Mouse (Mus musculus) lung, postnatal 4 days (tissue): Measurements from ENCODE around the gene Slc8a1.

ENCODE experiments used
- DNase-seq, 2 experiments: peaks; one replicate each; pipeline ENCODE4 v3.0.0; 2021

Slc8a1 gene

DNA sequence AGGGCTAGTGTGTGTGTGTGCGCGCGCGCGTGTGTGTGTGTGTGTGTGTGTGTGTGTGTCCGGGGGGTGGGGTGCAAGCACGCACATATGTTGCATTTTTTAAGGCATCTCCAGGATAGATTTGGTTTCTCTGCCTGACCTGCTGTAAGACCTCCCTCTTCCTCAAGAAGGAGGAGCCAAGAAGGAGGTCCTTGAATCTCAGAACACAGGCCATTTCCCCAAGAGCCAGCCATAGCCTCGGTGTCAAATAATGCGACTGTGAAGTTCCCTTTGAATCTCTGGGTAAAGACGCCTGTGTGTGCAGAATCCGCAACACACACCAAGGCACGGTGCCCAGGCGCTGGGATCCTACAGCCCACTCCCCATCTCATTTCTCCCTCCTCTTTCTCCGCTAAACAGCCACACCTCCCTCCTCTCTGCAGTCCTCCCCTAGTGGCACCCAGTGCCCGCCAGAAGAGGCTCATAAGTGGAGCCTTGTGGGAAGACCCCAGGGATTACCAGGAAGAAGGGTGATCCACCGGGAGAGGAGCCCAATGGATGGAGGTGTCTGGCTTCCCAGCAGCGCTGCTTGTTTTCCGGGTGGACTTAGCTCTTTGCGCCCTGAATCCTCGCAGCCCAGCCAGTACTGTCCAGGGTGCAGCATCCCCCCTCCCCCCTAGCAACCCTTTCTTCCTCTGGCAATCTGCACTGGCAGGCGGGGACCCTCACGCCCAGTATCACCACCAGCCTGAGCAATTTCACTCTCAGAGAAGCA, 68.9 kb downstream of the Slc8a1 start:
- peak; percentile 51 to 53 for DNase-seq

DNA sequence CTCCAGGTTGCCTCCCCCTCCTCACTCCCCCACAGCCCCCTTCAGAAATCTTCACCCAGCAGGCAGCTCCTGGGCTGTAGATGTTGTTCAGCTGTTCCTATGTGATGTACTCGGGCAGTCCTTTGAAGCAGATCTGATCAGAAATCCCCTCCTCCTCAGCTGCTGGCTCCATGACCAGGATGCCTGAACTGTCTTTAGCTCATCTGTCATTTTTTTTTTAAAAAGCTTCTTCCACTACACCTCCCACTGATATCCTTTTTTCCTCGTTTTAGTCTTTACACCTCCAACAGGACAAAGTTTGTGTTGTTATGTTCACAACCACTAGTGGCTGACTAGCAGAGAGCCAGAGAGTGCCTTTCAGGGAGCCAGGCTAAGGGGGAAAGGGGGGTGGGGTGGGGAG, 69.7 kb downstream of the Slc8a1 start:
- no peak for DNase-seq

DNA sequence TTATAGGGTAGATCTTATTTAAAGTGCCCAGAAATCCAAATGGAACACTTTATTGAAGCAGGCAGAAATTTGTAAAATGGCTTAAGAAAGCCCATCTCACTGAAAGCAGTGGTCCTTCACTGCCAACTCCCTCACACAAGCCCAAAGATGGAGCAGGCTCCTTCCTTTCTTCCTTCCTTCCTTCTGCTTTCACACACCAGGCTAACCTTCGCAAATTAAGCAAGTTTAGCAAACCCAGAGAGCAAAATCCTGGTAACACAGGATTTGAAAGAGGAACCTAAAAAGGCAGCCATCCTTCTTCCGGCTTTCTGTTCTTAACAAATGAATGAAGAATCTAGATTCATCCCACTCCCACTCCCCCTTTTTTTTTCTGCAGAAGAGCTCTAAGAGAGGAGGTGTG, 70.2 kb downstream of the Slc8a1 start:
- no peak for DNase-seq

DNA sequence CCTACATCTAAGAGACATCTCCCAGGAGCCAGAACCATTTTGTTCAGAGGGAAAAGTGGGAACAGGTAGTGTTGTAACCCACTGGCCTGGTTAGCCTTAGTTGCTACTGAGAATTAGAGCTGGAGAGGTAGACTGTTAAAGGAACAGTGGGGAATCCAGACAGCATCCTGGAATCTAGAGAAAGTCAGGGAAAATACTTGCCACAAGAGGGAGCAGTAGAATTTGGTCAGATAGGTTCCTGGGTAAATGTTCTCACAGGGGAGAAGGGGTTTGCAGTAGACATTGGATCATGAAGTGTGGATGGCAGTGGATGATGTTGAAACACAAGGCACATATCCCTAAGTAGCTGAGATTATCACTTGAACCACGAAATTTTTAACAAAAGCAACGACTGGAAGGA, 71.6 kb downstream of the Slc8a1 start:
- peak in 1 of 2 experiments; percentile 25 for DNase-seq

DNA sequence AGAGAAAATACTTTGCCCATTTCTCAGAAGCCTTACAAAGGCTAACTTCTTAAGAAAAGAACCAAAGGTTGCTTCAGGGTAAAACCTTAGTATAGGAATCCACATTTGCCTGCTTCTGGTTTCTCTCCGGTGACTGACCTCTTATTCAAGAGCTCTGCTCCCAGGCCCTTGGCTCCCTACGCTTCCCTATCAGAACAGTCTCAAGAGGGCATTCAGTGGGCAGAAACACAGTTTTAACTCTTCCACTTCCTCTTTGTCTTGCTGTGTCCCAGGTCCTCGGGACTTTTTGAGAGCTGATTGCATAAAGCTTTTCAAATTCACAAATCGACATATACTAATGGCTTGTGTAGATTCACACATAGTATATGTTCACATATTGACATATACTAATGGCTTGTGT, 73.3 kb downstream of the Slc8a1 start:
- no peak for DNase-seq

DNA sequence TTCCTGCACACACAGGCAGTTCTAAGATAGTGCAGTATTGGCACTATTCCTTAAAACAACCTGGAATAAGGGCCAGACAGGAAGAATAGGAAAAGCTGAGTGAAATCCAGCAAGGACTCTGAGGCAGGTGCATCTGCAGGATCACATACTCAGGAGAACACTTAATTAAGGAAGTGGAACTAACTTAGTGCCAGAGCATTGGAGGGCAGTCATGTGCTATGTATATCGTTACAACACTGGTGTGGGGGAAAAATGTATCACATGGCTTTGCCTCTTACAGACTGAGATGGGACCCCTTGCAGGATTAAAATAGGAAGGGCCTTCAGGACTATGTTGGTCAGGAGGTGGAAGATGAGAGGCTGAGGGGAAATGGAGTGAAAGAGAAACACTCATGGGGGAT, 80.3 kb downstream of the Slc8a1 start:
- DNase-seq, result no peak

DNA sequence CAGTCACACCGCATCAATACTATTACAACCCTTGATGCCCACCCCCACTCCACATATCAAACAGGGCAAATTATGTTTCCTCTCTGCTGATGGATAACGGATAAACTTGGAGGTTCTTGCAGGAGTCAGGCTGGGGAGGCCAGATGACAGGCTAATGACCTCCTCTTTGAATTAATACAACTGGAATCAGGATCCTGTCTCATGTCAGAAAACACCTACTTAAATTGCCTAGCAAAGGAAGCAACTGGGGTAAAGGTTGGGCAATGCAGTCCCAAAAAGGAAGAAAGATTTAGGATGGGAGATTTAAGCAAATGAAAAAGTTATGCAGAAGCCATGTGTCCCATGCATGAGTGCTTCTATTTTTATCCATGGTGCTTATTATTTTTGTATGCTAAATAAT, 83.6 kb downstream of the Slc8a1 start:
- peak in 1 of 2 experiments; percentile 41 for DNase-seq

DNA sequence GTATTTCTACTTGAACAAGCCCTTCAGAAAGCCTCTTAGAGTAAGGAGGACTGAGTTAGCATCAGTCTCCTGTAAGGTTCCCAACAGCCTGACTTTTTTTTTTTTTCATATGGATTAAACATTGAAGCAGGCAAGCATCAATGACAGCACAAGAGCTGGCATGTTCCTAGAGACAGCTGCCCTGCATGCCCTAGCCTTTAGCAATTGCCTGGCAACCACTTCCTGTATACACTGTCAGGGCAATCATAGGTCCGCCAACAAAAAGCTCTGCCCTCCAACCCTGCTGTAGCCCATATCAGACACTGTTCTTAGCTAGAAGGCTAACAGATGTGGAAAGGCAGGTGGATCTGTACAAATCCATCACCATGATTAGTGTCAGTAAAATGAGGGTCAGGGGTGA, 85.2 kb downstream of the Slc8a1 start:
- DNase-seq, result peak in 1 of 2 experiments; percentile 36

DNA sequence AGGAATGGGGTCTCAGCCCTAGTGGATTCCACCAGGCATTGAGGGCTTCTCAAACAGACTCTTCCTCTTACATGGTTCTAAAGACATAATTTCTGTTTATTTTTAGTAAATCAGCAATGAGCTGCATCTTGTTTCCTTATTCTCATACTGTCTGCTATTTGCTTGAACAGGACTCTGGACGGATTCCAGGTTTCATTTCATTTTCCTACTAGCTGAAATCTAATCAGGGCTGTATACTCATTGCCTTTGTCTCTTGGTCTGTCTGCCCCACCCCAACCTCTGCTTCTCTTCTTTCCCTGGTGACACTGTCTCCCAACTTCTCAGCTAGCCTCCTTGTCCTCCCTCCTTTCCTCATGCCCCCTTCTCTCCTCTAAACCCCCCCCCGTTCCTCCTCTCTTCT, 101.4 kb downstream of the Slc8a1 start:
- no peak for DNase-seq

DNA sequence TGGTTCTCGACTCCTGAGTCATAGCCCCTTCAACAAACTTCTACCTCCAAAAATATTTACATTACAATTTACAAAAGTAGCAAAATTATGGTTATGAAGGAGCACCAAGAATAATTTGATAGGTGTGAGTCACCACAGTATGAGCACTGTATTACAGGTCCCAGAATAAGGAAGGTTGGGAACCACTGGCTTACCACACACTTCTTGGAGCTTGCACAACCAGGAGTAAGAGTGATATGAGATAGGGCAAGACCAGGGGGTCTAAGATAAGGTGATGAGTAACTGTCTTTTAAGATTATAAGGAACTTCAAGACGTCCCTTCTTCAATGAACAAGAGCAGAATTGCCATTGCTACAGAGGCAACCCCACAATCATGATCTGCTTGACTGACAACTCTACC, 107.7 kb downstream of the Slc8a1 start:
- no peak for DNase-seq

DNA sequence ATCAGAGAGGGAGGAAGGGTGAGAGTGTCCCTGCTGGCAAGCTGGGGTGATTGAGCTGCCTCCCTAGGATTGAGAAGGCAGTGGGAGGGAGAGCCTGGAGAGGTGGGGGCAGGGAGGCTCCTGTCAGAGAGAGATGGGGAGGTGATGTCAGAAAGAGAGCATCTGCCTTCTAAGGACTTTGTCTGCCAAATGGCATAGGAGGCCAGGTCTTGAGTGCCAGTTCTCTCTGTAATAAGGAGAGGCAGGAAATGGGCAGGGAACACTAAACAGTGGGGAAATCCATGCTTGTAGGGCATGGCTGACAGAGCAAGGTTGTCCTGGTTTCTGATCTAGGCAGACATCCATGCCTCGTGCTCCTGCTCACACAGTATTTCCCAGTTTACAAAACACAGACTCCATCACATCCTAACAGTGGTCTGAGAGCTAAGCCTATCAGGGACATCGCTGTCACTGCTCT, 117.0 kb downstream of the Slc8a1 start:
- DNase-seq, result peak; percentile 29 to 59

DNA sequence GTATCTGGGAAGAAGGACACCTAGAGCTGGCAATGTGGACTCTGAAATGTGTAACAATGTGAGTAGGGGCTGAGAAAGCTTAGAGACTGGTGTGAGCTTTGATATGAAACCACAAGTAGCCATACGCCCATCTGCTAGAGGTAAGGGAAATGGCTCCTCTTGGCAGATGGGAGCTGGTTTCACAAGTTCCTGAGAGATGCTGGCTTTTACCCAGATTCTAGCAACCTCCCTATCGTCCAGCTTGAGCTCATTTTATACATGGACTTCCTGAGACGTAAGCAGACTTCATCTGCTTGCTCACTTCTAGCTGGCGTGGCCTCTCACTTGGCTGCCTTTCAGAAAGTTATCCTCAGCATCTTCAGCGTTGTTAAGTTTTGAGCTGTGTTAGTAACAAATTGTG, 119.7 kb downstream of the Slc8a1 start:
- DNase-seq, result peak; percentile 29 to 46

DNA sequence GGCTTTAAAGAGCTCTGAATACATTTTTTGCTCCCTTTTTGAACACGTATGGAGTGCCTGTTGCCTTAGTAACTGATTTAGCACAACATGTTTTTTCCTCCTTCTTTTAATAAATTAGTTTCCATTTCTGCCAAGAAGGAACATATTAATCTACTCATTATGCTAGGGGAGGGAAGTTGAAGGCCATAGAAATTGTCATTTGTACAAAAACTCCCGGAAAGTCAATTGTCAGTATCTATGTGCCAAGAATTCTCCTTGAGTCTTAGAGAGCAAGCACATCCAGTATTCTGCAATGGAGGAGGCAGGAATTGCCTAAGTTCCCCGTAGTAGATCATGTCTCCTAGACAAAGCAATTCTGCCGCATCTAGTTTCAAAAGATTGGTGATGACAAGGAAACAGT, 121.9 kb downstream of the Slc8a1 start:
- no peak for DNase-seq

DNA sequence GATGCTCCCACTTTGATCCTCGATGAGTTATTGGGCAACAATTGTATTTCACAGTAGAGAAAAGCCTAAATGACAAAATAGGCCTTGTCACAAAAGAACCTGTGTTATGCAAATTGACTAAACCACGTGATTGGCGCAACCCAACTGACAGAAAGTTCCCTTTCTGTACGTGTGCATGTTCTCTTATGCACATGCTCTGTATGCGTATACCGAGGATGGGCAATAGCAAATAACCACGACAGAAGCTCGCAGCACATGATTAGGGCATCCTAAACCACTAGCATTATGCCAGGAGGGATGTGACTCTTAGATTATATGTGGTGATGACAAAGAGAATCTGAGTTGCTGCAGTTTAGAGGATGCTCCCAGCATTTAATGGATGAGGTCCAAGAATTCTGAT, 122.8 kb downstream of the Slc8a1 start:
- DNase-seq, result no peak

DNA sequence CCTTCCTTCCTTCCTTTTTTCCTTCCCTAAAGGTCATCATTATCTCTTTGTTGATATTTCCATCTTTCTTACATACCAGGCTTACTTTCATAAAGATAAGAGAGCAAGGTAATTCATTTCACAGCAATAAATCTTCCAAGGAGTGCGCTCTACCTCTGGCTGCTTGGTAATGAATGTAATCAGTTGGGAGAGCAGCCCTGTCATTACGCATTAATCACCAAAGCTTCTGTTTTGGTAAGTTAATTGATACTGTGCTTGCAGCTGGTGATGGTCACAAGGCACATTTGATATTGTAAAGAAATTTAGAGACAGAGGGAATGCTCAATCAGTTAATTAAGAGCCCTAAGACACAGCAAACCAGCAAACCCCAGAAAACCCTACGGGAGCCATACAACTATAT, 130.7 kb downstream of the Slc8a1 start:
- DNase-seq, result no peak

DNA sequence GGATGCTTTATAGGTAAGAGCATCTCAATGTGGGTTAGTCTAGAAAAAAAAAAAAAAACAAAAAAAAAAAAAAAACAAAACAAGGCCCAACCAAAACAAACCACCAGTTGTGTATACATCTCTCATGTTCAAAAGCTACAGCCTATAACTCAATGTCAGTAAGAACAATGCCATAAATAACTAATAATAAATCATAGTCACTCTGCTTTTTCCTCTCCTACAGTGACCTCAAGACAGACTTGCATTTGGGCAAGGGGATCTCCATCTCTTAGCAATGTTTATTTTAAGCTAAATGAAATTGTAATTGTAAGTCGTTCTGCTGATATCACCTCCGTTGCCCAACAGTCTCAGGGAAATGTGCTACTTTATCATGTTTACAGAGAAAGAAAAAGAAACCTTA, 132.1 kb downstream of the Slc8a1 start:
- DNase-seq, result no peak

DNA sequence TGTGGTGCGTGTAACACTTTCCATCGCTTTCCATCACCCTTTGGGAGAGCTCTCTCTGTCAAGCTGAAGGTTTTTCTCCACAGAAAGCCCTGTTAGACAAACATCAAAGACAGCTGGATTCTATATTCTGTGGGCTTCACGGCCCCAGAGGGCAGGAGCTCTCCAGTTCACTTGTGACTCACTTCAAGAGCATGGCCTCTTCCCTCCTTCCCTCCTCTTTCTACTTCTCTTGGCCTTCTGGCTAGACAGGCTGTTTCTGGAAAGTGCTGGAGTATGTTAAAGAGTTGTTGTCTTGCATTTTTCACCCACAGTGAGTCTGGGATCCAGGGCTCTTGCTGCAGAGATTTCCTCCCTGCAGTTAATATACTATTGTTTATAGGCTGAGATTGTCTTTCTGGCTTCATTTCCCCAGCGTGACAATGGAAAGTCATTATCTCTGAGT, 132.9 kb downstream of the Slc8a1 start:
- peak; percentile 17 to 51 for DNase-seq

DNA sequence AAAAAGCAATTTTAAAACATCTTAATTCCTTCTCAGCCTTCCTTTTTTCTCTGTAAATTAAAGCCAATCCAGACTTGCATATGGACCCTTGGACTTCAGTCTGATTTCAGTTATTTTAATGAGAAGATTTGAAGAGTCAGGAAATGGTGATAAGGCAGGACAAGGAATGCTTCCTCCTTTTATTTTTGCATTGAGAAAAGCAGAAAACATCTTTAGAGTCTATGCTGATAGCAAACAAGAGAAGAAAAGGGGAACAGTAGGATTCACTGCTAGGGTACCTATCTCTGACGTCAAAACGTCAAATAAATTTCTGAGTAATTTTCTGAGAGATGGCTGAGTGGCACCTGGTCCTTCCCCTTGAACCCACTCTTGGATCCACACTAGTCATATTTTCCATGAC, 139.1 kb downstream of the Slc8a1 start:
- DNase-seq, result no peak

DNA sequence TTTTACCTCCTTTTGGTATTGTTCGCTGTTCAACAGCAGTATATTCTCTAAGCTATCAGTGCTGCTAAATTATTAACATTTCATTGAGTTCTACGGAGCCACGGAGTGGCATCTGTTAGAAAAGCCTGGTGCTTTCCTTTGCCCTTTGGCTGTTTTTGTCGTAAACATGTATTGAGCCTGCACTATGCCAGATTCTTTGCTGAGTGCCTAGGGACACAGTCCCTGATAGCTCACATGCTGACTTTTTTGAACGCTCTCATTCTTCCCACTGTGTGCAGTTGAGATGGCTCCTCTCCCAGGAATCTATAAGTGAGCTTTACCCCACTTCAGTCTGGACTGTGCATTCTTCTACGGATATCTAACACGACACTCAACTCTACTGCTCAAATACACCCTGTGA, 148.4 kb downstream of the Slc8a1 start:
- DNase-seq, result no peak

DNA sequence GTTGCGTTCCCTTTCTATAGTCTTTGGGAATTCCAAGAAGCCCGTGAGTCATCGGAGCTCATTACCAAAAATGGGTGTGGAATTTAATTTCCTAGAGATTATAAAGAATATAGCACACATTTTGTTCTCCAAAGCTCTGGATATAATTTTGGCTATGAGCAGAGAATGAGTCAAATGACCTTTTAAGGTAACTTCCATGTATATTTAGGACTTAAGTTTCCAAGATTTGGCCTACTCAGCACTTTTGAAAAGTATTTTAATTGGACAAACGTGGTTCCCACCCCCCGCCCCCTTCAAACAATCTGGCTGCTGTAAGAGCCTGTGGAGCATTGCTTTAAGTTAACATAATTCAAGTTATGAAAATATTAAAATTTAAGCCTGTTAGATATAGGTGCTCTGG, 151.4 kb downstream of the Slc8a1 start:
- DNase-seq, result no peak

DNA sequence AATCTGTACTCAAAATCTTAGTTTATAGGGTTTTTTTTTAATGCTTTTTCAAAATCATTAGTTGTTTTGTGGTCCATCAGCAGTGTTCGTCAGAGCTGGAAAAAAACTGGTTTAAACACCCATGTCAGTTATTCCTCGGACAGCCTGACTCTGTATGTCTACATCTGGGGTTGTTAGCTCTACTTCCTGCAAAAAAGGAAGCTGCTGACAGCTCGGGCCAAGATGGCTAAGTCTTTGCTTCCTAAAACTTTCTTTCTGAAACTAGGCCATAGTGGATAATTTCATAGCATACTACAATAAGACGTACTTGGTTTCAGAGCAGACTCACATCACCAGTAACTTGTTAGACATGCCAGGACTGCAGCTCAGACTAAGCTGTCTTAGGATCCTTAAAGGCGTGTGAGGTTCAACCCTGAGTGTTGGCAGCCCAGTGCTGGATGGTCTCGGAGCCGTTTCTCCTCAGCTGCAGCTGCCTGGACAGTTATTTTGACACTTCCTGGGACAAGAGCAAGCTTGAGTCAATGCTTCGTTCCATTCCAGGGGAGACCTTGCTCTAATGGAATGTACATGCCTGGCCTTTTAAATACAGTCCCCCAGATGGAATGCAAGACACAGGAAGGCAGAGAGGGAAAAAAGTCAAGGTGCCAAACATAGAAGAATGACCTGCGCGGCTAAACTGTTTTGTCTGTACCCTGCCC, 158.3 kb downstream of the Slc8a1 start:
- DNase-seq, result peak; percentile 42 to 57

DNA sequence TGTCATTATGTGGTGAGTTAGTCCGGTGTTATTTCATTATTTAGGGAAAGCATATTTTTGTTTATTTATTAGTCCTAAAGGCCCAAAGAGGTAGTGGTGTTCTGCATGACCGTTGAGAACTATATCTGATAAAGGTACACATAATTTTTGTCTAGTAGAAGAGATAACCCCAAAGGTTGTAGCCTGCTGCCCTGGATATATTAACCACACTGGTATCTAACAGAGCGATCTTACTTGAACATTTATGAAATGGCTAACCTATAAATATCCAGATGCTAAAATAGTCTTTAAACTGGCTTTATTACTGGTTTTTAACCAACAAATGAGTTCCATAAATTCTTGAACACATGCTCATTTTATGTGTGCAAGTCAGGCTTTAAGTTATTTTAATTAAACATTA, 161.3 kb downstream of the Slc8a1 start:
- no peak for DNase-seq

DNA sequence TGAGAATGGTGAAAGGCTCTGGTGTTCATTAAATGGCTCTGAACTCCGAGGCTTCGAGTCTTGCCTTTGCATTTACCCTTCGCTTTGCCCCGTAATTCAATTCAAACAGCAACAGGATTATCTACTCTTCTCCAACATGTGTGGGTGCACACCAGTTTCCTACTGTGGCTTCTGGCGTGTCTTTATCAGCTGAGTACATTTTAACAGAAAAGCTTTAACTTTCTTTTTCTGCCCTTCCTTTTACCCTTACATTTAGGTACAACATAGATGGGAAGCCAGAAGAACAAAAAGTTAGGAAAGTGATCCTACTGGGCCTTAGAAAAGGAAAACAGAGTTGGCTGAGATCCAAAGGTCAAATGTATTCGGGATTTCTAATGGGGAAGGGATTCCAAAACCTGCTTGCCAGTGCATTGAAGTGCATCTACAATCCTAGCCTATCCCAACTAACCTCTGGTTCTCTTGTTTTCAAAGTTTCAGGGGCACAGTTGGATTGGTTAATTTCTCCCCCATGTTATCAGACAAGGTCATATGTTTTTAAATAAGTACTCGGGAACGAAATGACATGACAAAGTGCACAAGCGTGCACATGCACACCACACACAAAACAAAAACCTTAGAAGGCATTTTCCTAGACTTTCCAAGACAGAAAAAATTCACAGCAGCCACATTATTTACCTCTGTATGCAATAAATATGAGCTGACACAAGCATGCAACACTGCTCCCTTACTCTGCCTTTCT, 172.4 kb downstream of the Slc8a1 start:
- no peak for DNase-seq
